Mouse (Mus musculus): Measurements from ENCODE around the gene Dclk2. TPM values are rescaled to one million over a fixed set of nuclear protein-coding genes. Genes with fewer than 3 reads are reported as not detected.

Gene Dclk2
- total and polyA plus RNA-seq, 3 experiments: under 0.01 to 0.17 TPM; not detected in 1

DNA sequence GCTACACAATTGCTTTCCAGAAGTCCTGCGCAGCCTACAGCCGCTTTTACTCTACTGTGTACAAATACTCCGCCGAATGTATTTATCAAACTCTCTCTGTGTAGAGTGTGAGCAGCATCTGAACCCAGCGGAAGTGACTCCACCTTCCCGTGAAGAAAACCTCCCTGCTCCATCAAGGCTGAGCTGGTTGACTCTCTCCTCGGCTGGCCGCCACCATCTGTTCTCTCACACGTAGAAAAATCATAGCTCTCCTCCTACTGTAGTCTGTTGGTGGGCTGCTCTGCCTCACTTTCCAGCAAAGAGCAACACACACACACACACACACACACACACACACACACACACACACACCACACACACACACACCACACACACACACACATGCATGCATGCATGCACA, 111.5 kb downstream of the Dclk2 start:
- H3K9me3 ChIP-seq (replicated peaks; ENCODE audit: insufficient read depth, low read length): no peaks in the 10 kb centered on the region
- H3K4me1 ChIP-seq (ENCODE audit: control insufficient read depth in 1 of 2, insufficient read depth in 2 of 2, low read length in 2 of 2): no peaks in the 10 kb centered on the region; a peak in 1 of 4 replicates
- no peaks in the 10 kb centered on the region for H3K79me2 ChIP-seq (ENCODE audit: control insufficient read depth, insufficient read depth, low read length, poor library complexity)
- no peak for DNase-seq (ENCODE audit: low read depth, low spot score)
- no peak overlapping the region for H3K4me3 ChIP-seq (ENCODE audit: control insufficient read depth in 1 of 2, insufficient read depth in 1 of 2, low read depth in 2 of 2, low read length in 2 of 2)
- H3K36me3 ChIP-seq (ENCODE audit: control insufficient read depth in 1 of 2, insufficient read depth in 2 of 2, low read length in 2 of 2): no peaks in the 10 kb centered on the region
- H3K27ac ChIP-seq (ENCODE audit: control insufficient read depth, low read depth, low read length): no peak overlapping the region
- TF ChIP-seq TBP (IDR thresholded peaks at IDR 0.05; ENCODE audit: low read depth, low read length) (no peak), NELFE (IDR thresholded peaks at IDR 0.05; ENCODE audit: low read depth, low read length) (no peak), GABPA (IDR thresholded peaks at IDR 0.05; ENCODE audit: low read depth, low read length) (no peak), NRF1 (IDR thresholded peaks at IDR 0.05; ENCODE audit: insufficient read depth, low read depth, low read length, poor library complexity, severe bottlenecking) (no peak), ZMIZ1 (IDR thresholded peaks at IDR 0.05; ENCODE audit: low read depth, low read length) (no peak), MAZ (IDR thresholded peaks at IDR 0.05; ENCODE audit: low read depth, low read length) (no peak)
- no peaks in the 10 kb centered on the region for H3K27me3 ChIP-seq (ENCODE audit: control insufficient read depth in 1 of 2, insufficient read depth in 2 of 2, low read length in 2 of 2)
- H3K9ac ChIP-seq (ENCODE audit: control insufficient read depth, low read depth, low read length, poor library complexity, severe bottlenecking): no peak overlapping the region

GRCm38 (mm10) chr3:86807750-86808467, 112.7 kb downstream of the Dclk2 start:
- H3K36me3 ChIP-seq (ENCODE audit: control insufficient read depth in 1 of 2, insufficient read depth in 2 of 2, low read length in 2 of 2): no peaks in the 10 kb centered on the region
- H3K4me1 ChIP-seq (ENCODE audit: control insufficient read depth in 1 of 2, insufficient read depth in 2 of 2, low read length in 2 of 2): peaks cover 0 to 2% of the 10 kb centered on the region in 2 experiments; a peak in 1 of 4 replicates
- H3K9ac ChIP-seq (ENCODE audit: control insufficient read depth, low read depth, low read length, poor library complexity, severe bottlenecking): no peak overlapping the region
- H3K4me3 ChIP-seq (ENCODE audit: control insufficient read depth in 1 of 2, insufficient read depth in 1 of 2, low read depth in 2 of 2, low read length in 2 of 2): no peak overlapping the region
- H3K79me2 ChIP-seq (ENCODE audit: control insufficient read depth, insufficient read depth, low read length, poor library complexity): no peaks in the 10 kb centered on the region
- H3K27ac ChIP-seq (ENCODE audit: control insufficient read depth, low read depth, low read length): no peak overlapping the region
- DNase-seq (ENCODE audit: low read depth, low spot score): peak; percentile 54
- no peaks in the 10 kb centered on the region for H3K27me3 ChIP-seq (ENCODE audit: control insufficient read depth in 1 of 2, insufficient read depth in 2 of 2, low read length in 2 of 2)
- TF ChIP-seq KAT2A (conservative IDR thresholded peaks at IDR 0.05; ENCODE audit: low read depth, low read length) (no peak), SMC3 (IDR thresholded peaks at IDR 0.05; ENCODE audit: low read depth, low read length) (peak; percentile 68), CHD1 (IDR thresholded peaks at IDR 0.05; ENCODE audit: low read depth, low read length) (no peak), EP300 (IDR thresholded peaks at IDR 0.05; ENCODE audit: low read depth in 1 of 2, low read length in 2 of 2) (no peak), RAD21 (IDR thresholded peaks at IDR 0.05; ENCODE audit: low read depth, low read length) (peak; percentile 30), POLR2AphosphoS5 (IDR thresholded peaks at IDR 0.05; ENCODE audit: borderline replicate concordance, low read depth, low read length) (no peak), MAZ (IDR thresholded peaks at IDR 0.05; ENCODE audit: low read depth, low read length) (no peak), ETS1 (IDR thresholded peaks at IDR 0.05; ENCODE audit: low read depth, low read length) (no peak), CTCF (IDR thresholded peaks at IDR 0.05 in 2 of 3, conservative IDR thresholded peaks at IDR 0.05 in 1 of 3; ENCODE audit: control insufficient read depth in 1 of 3, insufficient read depth in 1 of 3, low read depth in 2 of 3, low read length in 3 of 3, poor library complexity in 1 of 3, severe bottlenecking in 1 of 3) (peak; percentile 70), MYB (IDR thresholded peaks at IDR 0.05; ENCODE audit: low read depth, low read length) (no peak), NELFE (IDR thresholded peaks at IDR 0.05; ENCODE audit: low read depth, low read length) (no peak), BHLHE40 (IDR thresholded peaks at IDR 0.05; ENCODE audit: borderline replicate concordance, low read depth, low read length) (no peak), POLR2A (IDR thresholded peaks at IDR 0.05; ENCODE audit: control insufficient read depth in 1 of 2, insufficient read depth in 1 of 2, low read depth in 1 of 2, low read length in 2 of 2, poor library complexity in 1 of 2) (no peak), USF1 (IDR thresholded peaks at IDR 0.05; ENCODE audit: low read depth, low read length) (no peak)
- H3K9me3 ChIP-seq (replicated peaks; ENCODE audit: insufficient read depth, low read length): no peaks in the 10 kb centered on the region
